Mouse (Mus musculus) cerebellum, adult 2 months (tissue): ENCODE measurements around the gene Cped1.

Source experiments
- CTCF ChIP-seq: fragments of 200-500 bp; IDR thresholded peaks from 2 replicates; pipeline ENCODE4 v1.5.1; 2011; ENCODE audit warnings: low read depth, mild to moderate bottlenecking, control low read depth, low read length, moderate library complexity, borderline replicate concordance; ENCODE audit not compliant: insufficient read depth
- POLR2A ChIP-seq: fragments of 200-500 bp; IDR thresholded peaks from 2 replicates; pipeline ENCODE4 v1.6.1; 2011; ENCODE audit warnings: low read length, control low read depth, borderline replicate concordance; ENCODE audit not compliant: insufficient read depth

- TF ChIP-seq CTCF (no peak), POLR2A (no peak)
Observed at GRCm38 (mm10) chr6:22216276-22216973, 230.7 kb downstream of the Cped1 start.
